Mouse (Mus musculus): ENCODE data around the gene Stom. TPM values are rescaled to one million over a fixed set of nuclear protein-coding genes. Genes with fewer than 3 reads are reported as not detected.

Stom gene
- 41.9 and 81.7 TPM in 2 replicates for polyA plus RNA-seq (2012; rRNA removed; ENCODE audit: low replicate concordance)

DNA sequence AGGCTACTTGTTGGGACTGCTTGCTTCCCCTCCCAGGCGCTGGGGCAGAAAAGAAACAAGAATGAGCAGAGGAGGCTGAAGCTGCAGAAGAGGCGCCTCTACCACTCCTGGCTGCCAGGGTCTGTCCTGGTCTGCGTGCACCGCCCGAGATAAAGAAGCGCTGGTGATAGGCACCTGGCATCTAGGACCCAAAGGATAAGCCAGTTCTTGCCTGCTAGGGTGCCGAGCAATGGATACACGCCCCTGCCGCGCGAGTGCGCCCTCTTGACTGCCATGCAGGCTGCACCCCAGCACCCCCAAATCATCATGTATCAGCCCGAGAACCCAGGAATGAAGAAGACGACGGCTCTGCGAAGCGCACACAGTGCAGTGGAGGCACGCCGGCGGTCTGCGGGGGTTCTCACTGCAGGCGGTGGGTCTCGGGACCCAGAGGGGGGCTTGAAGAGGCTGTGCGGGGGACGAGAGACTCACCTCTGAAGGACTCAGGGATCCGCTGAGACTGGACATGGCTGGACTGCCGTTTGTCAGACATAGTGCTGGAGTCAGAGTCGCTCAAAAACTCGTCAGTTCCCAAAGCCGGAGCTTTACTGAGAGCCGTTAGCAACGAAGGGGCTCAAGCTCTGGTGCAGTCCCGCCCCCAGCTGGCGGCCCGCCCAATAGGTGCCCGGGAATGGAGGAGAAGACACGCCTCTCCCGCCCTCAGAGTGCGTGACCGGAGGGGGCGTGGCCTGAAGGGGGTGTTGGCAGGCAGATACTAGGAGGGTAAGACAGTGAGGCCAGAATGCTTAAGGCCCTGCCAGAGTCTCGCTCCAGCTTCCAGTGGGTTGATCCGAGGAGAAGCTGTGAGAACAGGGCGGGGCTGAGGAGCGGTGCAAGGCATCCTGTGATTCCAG lies at the start of gene Stom:
TSS of gene Stom (minus strand) at position 589 of the 893 bp plus-strand sequence.

GRCm38 (mm10) chr2:35367629-35368028 lies 30.9 kb upstream of the Stom start, which contains the start of gene 4930568D16Rik:
4930568D16Rik (minus strand) TSS chr2:35367729.

Other genes with a start within 250 kb of the Stom start
- 0.20 and 0.49 TPM in 2 replicates for gene AI182371, start 235.4 kb downstream of the Stom start, polyA plus RNA-seq (2012; rRNA removed; ENCODE audit: low replicate concordance)
- 12.0 and 22.3 TPM in 2 replicates for gene Cntrl, start 227.5 kb downstream of the Stom start, polyA plus RNA-seq (2012; rRNA removed; ENCODE audit: low replicate concordance)
- 50.0 and 508 TPM in 2 replicates for gene Rab14, start 135.9 kb downstream of the Stom start, polyA plus RNA-seq (2012; rRNA removed; ENCODE audit: low replicate concordance)
- 3,646 and 4,412 TPM in 2 replicates for gene Gsn, start 80.6 kb downstream of the Stom start, polyA plus RNA-seq (2012; rRNA removed; ENCODE audit: low replicate concordance)
- not detected in 2 replicates for gene 4930568D16Rik, start 30.8 kb upstream of the Stom start, polyA plus RNA-seq (2012; rRNA removed; ENCODE audit: low replicate concordance)
- gene 4930402F06Rik, start 60.2 kb upstream of the Stom start, polyA plus RNA-seq (2012; rRNA removed; ENCODE audit: low replicate concordance): not detected in 2 replicates
- gene Ggta1, start 126.3 kb upstream of the Stom start, polyA plus RNA-seq (2012; rRNA removed; ENCODE audit: low replicate concordance): 9.9 and 15.3 TPM in 2 replicates
- gene Dab2ip, start 221.3 kb upstream of the Stom start, polyA plus RNA-seq (2012; rRNA removed; ENCODE audit: low replicate concordance): 56.5 and 94.9 TPM in 2 replicates